Mouse (Mus musculus): ENCODE measurements around the gene Siglecf. TPM values are rescaled to one million over a fixed set of nuclear protein-coding genes. Genes with fewer than 3 reads are reported as not detected.

The Siglecf gene
- 10 to 100 TPM in 1 of 2 experiments, 1 to 10 TPM in 1; 8.4 to 10.2 TPM for total RNA-seq (2023)

DNA sequence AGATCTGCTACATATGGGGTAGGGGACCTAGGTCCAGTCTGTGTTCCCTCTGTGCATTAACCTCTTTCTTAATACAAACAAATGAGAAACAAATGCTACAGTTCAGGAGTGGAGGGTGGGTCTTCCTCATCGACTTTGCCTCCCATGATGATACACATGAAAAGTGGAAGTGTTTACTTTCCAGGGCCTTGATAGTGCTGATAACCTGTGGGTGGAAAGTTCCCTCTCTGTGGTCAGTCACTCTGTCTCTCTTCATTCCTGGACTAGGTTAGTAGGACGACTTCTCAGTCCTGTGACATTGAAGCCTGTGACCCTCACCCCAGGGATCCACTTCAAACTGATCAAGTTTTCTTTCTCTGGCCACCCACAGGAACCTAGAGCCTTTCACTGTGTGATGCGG, at the start of gene Siglecf:
Gene Siglecf (plus strand): TSS at position 188 of the 400 bp plus-strand sequence.

DNA sequence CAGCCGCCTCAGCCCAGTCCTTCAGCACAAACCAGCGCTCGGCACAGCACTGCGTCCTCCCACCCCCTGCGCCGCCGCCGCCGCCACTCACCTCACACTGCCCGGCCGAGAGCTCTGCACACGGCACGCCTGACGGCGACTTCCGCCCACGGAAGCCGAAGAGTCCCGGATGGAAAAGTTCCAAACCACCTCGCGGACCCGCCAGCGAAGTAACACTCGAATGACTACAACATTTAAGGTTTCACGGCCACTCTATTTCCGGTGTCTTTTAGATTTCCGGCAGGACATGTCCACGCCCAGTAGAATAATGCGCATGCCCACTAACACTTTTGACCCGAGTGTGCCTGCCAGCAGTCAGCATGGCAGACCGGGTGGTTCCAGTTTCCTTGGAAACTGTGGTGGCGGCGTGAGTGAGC, 38.1 kb upstream of the Siglecf start, which contains the start of gene Zfp715:
Gene Zfp715 (minus strand): TSS at position 282 of the 416 bp plus-strand sequence.

DNA sequence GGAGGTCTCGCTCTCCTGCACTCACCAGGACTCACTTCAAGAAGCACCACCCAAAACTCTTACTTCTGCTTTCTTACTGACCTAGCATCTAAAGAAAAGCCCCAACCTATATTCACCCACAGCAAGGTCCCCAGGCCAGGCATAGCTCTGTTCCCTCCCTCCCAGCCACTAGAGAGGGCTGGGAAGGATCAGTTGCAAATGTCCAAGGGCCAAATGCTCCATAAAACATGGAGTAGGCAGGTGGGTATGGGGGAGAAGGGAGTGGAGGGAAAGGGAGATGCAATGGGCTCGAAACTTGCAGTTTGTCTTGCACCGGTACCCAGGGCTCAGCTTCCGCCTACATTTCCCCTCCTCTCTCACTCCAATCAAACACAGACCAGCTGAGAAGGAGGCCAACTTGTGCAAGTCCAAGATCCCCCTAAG, 57.0 kb downstream of the Siglecf start, which contains the start of gene Siglecg:
Gene Siglecg (plus strand): TSS at position 74 of the 423 bp plus-strand sequence.

Other genes with a start within 250 kb of the Siglecf start
- gene Zfp936, start 237.1 kb upstream of the Siglecf start, total RNA-seq (2023) = not detected
- gene Zfp715, start 38.0 kb upstream of the Siglecf start, total RNA-seq (2023) = 10 to 100 TPM; 15.7 to 23.0 TPM
- gene Siglecg, start 56.9 kb downstream of the Siglecf start, total RNA-seq (2023) = 10 to 100 TPM; 50.8 to 51.6 TPM
- gene Lim2, start 76.3 kb downstream of the Siglecf start, total RNA-seq (2023) = not detected
- gene Nkg7, start 85.7 kb downstream of the Siglecf start, total RNA-seq (2023) = 10 to 100 TPM; 30.2 to 33.5 TPM
- gene Cldnd2, start 89.4 kb downstream of the Siglecf start, total RNA-seq (2023) = under 1 TPM in 1 of 2 experiments, not detected in 1; 0.73 TPM
- 10 to 100 TPM; 55.9 to 73.8 TPM for gene Etfb, start 92.7 kb downstream of the Siglecf start, total RNA-seq (2023)
- not detected for gene Gm45233, start 92.8 kb downstream of the Siglecf start, total RNA-seq (2023)
- gene Vsig10l, start 111.8 kb downstream of the Siglecf start, total RNA-seq (2023) = 10 to 100 TPM; 10.8 to 11.0 TPM
- not detected for gene Iglon5, start 138.7 kb downstream of the Siglecf start, total RNA-seq (2023)
- not detected for gene 4931406B18Rik, start 154.6 kb downstream of the Siglecf start, total RNA-seq (2023)
- 100 to 1,000 TPM; 339 to 380 TPM for gene Cd33, start 193.1 kb downstream of the Siglecf start, total RNA-seq (2023)
- 1 to 10 TPM; 2.8 to 3.0 TPM for gene Zfp658, start 210.9 kb downstream of the Siglecf start, total RNA-seq (2023)
- 10 to 100 TPM; 11.2 to 11.9 TPM for gene Zfp719, start 228.3 kb downstream of the Siglecf start, total RNA-seq (2023)